Mouse (Mus musculus): ENCODE results near the gene Prkg1.

GRCm38 (mm10) chr19:31663437-31664158 lies 101.2 kb downstream of the Prkg1 start:
- no peak for TF ChIP-seq CTCF (IDR thresholded peaks at IDR 0.05; ENCODE audit: low read depth, low read length)
- no peak for TF ChIP-seq POLR2A (IDR thresholded peaks at IDR 0.05; ENCODE audit: extremely low read depth, insufficient read depth, low read length)
